Mouse (Mus musculus) cerebellum, adult 11-12 months (tissue): ENCODE results near the gene Spg7.
A peak's percentile ranks its signal among the peaks of the same experiment; 100 is the strongest.
"Not testable (repeated sequence)": the region's sequence is repeated elsewhere in the genome, so short reads cannot be mapped to it uniquely, and the experiment has no call there.

Experiments
- DNase-seq: peaks from one replicate; pipeline ENCODE4 v3.0.0; 2022

Gene Spg7

DNA sequence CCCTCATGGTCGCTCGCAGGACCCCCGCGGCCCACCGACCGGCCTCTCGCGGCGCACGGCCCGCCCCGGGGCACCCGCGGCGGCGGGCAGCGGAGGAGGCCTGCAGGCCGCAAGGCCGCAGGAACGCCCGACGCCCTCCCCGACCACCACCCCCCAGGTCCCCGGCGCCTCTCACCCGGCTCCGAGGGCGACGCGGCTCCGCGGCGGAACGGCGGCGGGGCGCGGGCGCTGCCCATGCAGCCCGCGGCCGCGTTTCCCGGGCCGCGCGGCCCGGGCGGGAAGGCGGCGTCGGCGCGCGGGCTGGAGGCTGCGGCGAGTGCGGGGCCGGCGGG, 21.0 kb upstream of the Spg7 start:
- DNase-seq: no peak

DNA sequence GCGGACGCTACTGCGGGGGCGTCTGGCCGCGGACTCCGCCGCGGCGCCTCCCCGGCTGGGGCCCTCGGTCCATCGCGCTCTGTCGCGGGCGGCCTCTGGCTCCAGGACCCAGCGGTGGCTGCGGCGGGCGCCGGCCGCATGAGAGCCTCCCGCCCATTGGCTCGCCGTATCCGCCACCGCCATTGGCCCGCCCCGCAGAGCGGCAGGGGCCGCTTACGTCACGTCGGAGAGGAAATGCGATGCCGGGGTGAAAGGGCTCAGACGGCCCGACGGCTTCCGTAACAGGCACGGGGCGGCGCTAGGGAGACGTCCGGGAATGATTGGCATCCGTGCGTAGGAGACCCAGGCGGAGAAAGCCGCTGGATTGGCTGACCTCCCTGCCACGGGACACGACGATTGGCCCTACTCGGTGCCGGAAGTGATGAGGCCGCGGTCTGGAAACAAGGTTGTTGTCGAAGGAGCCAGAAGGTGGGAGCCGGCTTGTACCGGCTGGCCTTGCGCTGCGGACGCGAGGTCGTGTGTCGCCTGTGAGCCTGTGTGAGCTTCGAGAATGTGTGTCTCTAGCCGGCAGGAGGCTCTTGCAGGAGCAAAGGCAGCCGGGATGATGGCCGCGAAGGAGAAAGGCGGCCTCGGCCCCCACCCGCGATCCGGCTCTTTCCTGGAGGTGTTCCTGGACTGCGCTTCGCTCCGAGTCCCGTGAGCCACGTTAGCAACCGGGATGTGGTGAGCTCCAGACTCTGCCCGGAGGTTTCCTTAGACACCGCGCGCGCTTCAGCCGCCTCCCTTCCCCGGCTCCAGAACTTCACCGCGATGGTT, 20.4 kb upstream of the Spg7 start, which contains the start of gene Ankrd11:
TSS of gene Ankrd11 (minus strand) at position 120 of the 816 bp plus-strand sequence.
- peak; percentile 100 for DNase-seq

DNA sequence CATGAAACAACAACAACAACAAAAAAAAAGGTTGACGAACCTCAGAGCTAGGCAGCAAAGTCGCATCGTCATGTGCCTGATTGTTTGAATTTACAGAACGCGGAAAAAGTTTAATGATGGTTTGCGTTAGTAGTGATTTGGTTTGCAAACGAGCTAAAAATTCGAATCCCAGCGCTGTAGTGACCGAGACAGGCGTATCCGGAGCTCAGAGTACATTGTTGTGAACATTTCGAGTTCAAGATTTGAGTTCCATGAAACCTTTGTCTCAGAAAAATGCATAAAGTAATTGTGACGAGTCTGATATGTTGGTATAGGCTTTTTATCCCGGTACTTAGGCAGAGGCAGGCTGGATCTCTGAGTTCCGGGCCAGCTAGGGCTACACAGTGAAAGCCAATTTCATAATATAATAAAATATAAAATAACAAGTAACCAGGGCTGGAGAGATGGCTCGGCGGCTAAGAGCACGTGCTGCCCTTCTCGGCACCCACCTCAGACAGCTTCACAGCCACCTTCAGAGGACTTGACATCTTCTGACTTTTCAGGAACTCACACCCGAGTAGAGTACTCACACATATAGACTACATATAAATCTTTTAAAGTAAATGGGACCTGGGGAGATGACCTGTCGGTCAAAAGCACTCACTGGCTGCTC, 19.6 kb upstream of the Spg7 start:
- DNase-seq: no peak

DNA sequence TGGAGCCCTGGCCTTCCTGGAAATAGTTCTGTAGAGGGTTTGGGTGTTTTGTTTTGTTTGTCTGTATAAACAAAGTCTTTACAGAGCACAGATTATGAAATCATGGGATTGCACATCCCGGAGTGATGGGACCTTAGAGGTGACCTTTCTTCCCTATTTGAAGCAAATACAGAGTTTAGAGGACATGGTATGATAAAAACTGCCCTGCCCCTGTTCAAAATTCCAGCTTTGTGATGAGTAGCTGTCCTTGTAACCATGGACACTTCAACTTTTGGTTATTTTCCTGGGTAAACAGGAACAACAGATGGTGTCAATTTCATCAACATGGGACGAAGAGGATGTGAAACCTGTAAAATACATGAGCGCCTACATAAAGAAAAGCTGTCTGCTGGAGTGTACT, 18.8 kb upstream of the Spg7 start:
- DNase-seq: no peak

DNA sequence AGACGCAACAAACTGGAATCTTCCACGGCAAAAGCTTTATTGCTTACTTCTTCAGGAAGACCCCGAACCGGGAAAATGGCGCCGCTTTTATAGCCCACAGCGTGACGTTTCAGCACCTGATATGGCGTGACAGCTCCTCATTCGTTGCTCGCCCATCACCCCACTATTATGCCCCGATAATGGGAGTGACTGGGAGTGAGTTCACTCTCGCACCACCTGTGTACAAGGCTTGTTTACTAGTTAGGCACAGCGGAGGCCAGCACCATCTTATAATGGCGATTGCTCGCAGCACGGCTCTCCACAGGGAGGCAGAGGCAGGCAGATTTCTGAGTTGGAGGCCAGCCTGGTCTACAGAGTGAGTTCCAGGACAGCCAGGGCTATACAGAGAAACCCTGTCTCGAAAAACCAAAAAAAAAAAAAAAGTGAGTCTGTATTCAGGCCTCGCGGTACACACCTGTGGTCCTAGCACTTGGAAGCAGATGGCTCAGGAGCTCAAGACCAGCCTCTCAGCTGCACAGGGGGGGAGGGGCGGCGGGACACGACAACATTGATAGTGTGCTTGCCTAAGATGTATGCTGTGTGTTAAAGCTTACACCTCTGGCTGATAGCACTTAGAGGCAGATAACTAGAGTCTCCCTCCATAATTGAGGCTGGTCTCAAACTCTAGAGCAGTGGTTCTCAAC, 17.9 kb upstream of the Spg7 start:
- DNase-seq: not testable (repeated sequence)

DNA sequence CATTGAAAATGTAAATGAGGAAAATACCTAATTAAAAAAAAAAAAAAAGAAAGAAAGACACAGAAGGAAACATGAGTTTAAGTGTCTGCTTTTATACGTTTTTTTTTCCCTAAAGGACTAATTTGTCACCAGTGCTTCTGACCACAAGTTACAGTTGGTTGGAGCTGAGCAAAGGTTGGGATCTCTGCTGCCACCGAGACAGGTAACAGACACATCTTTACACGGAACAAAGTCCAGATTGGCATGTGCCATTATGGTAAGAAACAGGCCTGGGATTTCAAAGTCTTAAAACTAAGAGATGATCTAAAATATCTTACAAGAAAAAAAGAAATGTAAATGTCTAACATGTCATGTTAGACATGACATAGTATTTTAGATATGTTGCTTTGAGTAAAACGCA, 16.0 kb upstream of the Spg7 start:
- no peak for DNase-seq

DNA sequence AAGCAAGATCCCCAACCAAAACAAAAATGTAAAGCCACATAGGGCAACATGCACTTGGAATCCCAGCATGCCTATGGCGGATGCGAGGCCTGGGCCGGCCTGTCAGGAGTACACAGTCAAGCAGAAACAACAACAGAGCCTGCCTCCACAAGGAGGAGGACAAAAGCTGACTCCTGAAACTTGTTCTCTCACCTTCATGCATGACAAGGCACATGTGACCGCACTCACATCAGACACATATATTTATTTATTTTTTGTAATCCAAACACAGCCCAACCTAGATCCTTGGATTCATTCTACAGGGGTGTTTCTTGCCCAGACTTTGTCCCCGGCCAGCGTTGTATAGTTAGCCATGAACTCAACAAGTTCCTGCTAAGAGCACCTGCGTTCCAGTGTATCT, 14.9 kb upstream of the Spg7 start:
- no peak for DNase-seq

DNA sequence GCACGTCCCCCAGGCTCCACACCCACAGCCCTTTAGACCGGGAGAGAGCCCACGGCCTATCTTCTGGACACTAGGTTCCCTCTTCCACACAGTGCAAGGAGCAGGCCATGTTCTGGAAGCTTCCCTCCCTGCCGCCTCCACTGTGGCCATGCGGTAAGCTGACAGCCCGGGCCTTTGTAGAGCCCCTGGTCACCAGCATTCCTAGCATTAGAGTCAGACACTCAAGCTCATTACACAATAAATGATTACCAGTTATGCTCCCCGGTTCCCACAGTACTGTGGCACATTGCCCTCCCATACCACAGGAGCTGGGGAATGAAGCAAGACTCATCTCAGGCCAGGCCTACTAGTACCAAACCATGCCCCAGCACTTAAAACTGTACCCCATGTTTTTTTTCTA, 14.3 kb upstream of the Spg7 start:
- DNase-seq: no peak

DNA sequence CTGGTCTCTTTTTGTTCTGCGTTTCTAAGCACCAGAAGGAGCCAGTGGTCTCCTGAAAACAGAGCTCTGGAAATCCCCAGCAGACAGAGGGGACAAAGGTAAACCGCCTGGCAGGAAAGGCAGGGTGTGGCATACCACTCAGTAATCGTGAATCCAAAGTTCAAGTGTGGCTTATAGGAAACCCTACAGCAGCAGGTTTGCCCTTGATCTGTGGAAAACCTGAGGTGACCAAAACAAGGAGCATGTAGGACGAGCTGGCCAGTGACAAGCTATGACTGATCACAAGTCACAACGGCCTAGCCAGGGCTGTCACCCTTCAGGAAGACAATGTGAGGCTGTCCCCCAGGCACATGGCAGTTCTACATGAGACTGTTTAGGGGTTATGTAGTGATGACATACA, 11.3 kb upstream of the Spg7 start:
- no peak for DNase-seq

DNA sequence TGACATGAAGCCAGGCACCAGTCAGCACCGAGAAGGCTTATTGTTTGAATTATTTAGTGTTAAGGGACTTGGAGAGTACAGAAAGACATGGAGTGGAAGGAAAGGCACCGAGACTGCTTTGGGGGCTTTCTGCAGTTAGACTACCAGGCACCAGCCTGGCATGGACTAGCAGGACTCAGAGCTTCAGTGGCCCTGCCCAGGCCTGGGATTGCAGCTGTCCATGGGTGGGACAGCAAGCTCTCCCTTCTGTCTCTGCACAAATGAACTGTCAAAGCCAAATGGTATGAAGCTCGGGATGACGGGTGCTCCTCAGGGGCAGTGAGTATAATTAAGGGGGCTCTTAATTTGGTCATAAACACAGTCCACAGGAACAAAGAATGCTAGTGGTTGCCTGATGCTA, 1.3 kb downstream of the Spg7 start:
- DNase-seq: no peak

DNA sequence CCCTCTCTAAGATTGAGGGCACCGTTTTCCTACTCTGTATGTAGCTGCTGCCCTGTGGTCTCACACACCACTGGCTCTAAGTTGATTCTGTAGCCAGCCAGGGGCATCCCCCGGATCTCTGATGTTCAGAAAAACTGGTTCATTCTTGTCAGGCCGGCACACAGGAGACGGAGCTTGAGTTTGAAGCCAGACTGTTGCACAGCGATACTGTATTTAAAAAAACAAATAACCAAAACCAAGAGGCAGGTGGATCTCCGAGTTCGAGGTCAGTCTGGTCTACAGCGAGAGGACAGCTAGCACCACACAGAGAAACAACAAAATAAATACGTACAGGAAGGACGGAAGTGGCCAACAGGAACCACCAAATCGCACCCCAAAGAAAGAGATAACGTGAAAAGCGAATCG, 2.1 kb downstream of the Spg7 start:
- peak; percentile 39 for DNase-seq

DNA sequence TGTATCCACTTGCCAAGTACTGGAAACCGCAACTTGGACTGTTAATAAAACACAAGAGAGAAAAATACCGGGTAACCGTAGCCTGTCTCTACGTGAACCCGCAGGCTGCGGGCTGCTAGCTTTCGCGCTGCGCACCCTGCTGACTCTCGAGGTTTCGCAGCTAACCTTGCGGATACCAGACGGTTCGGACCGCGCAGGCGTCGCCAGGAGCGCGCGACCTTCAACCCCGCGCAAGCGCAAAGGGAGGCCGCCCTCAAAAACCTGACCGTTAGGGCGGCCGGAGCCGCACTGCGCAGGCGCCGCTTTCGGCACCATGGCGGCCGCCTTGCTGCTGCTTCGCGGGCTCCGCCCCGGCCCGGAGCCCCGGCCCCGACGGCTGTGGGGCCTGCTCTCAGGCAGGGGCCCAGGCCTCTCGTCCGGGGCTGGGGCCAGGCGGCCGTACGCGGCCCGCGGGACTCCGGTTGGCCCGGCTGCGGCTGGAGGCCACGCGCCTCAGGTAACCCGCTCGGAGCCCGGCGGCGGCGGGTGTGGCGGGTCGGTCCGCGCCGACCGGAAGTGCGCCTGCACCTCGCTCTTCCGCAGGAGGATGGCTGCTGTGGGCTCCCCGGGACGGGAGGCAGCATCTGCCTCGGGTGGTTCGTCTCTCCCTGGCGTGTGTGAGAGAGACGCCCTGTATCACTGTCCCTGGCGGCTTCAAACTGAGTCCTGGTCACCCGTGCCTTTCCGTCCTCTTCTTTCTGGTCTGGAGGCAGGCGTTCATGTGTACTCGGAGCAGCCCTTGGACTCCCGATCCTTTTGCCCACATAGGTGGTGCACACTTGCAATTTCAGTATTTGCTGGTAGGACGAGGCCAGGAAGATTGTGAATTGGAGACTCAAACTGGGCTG, 2.7 kb downstream of the Spg7 start:
- DNase-seq: peak; percentile 96

DNA sequence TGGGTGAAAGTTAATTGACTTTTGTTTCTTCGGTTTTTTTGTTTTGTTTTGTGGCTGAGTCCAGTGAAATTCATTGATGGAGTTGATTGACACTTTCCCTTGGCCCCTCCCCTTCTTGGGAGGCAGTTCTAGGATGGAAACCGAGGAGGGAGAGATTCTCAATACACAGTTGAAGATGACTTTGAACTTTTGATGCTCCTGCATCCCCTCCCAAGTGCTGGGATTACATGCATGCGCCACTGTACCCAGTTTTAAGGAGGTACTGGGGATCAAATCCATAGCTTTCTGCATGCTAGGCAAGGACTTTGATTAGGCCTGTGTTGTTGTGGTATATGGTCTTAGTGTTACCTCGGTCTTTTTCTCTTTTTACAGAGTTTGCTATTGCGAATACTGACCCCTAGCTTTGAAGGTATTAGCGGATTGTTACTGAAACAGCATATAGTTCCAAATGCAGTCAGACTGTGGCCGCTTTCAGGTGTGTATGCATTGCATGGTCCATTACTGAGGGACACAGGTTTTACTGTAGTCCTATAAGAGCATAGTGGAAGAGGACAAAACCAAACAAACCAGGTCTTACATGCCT, 3.5 kb downstream of the Spg7 start:
- DNase-seq: peak; percentile 19

DNA sequence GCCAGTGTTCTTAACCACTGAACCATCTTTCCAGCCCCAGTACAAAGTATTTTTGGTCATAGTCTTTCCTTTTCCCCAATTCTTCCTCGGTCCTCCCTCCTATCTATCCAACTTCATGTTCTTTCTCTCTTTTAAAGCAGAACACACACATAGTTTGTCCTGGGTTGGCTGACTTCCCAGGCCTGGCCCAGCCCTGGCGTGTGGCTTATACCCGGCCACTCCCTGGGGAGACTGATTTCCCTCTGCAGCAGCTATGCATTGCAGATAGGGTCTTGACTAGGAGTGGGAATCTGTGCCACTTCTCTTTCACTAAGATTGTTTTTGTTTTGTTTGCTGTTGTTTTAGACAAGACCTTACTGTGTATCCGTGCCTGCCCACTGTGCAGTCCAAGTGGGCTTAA, 8.4 kb downstream of the Spg7 start:
- no peak for DNase-seq

DNA sequence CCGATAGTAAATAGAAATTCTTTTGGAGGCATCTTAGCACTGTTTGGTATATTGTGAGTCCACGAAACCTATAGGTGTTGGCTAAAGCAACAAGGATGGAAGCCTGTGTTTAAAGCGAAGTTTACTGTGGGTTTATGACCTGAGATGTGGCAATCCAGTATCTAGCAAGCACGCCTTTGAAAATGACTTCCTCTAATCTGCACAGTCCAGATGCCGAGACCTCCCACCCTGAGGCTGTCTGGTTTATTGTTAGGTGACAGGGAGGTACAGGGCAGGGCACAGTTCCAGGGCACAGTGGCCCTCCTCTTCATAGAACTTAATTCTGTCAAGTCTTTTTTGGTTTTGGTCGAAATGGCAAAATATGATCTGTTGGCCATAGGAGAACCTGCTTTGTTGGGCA, 14.5 kb downstream of the Spg7 start:
- no peak for DNase-seq

DNA sequence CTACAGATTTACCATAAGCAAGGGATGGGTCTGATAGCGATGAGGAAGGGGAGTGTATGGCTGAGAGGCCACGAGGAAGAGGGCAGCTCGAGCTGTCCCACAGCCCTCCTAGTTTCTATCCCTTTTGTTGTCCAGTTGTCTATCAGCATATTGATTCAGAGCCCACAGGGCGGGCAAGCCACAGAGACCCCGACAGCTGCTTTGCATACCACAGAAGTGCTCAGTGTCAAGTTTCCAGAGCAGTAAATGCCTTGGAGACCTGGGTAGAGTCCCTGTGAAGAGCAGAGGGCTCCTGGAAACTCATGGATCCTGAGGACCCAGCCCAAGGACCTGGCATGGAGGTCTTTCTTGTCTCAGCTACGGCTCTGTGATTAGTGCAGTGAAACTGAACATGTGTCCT, 20.3 kb downstream of the Spg7 start:
- DNase-seq: no peak

DNA sequence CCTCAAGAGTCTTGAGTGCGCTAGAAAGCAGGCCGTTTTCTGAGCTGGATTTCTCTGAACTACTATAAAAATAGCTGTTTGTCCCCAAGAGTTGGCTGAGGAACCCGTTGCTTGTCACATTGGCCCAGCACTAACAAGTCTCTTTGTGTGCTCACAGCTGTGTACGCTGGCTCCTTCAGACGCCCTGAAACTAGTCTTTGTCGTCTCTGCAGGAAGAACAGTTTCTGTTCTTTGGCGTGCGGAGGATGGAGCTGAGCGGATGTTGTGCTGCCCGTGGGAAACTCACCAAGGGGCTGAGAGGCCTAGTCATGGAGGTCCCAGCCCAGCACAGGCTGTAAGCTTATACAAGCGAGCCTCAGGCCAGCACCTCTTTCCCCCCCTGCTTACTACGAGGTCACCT, 20.9 kb downstream of the Spg7 start:
- no peak for DNase-seq

DNA sequence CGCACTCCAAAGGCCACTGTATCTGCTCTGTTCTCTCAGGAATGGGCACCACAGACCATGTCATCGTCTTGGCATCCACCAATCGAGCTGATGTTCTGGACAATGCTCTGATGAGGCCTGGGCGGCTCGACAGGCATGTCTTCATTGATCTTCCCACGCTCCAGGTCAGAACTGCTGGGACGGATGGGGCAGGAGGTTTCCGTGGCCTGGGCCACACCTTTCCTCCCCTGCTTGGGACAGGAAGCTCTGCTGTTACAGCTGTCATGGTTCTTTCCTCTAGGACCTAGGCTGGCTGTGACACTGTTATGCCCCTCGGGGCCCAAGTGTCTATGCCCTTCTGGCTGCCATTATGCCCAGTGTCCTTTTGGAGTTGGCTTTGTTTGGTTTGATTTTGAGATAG, 24.5 kb downstream of the Spg7 start:
- no peak for DNase-seq

DNA sequence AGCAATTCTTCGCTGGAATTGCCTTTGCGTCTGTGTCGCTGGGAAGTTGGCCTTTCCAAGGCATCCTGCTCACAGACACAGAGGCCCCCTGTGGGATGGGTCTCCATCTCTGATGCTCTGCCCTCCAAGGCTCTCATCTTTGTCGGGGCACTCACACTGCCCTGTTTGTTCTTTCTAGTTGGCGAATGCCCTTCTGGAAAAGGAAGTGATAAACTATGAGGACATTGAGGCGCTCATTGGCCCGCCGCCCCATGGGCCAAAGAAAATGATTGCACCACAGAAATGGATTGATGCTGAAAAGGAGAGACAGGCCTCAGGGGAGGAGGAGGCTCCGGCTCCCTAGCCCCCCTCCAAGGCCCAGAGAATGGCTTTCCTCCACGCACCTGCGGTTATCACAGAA, 34.5 kb downstream of the Spg7 start:
- no peak for DNase-seq

DNA sequence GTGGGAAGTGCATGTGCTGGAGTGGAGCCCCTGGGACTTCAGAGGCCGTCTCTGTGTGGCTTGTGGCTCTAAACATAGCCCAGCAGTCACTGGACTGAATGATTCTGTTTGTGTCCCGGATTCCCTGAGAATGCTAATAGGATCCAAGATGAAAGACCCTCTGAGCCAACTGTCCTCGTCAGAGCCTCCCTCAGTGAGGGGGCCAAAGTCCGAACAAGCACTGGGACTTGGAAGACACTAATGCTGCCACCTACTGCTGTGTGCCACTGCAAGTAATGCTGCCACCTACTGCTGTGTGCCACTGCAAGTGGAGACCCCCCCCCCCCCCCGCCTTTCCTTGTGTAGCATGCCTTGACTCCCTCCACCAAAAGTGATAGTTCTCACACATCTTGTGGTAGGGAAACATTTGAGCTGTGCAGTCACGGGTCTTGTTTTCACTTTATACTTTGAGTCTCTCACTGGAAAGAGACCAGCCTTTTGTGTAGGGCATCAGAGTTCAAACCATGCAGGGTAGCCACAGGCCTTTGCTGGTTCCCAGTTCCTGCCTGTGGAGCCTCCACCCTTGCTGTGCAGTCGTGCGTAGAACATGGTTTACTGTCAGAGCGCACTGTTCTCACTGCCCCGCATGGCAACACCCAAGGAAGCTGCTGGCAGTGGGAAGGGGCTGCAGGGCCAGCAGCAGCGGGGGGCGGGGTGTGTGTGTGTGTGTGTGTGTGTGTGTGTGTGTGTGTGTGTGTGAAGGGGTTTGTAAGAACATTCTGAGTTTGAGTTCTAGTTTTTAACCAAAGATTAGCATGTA, 35.2 kb downstream of the Spg7 start:
- DNase-seq: peak; percentile 30

DNA sequence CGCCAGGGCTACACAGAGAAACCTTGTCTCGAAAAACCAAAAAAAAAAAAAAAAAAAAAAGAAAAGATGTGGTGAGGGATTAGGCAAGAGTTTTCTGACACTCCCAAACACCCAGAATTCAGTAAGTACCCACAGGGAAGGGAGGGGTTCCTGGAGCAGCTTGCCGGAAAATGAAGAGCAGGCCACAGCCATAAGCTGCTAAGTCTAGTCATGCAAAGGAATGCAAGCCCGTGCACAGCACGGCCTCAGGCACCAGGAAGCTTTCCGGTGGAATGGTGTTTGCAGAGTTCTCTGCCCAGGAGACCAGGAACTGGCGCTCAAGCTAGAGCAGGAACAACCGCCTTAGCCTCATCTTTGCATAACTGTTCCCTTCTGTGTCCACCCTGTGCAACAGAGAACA, 37.5 kb downstream of the Spg7 start:
- no peak for DNase-seq

DNA sequence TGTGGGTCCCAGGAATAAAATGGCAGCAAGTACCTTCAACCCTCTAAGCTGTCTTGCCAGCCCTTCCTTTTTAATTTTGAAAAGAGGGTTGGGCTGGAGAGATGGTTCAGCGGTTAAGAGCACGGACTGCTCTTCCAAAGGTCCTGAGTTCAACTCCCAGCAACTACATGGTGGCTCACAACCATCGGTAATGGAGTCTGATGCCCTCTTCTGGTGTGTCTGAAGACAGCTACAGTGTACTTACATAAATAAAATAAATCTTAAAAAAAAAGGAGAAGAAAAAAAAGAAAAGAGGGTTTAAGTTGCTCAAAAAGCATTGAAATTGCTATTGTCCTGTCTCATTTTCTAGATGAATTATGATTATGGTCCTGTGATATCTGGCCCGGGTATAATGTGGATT, 38.5 kb downstream of the Spg7 start:
- DNase-seq: no peak
